Mouse (Mus musculus) fat pad, adult 2 months (tissue): ENCODE data around the gene Ltn1.

Source experiments
- DNase-seq: peaks from one replicate; pipeline ENCODE4 v3.0.0-alpha.2; 2011; ENCODE audit warnings: low read depth, low spot score; ENCODE audit errors: extremely low read depth

The Ltn1 gene

DNA sequence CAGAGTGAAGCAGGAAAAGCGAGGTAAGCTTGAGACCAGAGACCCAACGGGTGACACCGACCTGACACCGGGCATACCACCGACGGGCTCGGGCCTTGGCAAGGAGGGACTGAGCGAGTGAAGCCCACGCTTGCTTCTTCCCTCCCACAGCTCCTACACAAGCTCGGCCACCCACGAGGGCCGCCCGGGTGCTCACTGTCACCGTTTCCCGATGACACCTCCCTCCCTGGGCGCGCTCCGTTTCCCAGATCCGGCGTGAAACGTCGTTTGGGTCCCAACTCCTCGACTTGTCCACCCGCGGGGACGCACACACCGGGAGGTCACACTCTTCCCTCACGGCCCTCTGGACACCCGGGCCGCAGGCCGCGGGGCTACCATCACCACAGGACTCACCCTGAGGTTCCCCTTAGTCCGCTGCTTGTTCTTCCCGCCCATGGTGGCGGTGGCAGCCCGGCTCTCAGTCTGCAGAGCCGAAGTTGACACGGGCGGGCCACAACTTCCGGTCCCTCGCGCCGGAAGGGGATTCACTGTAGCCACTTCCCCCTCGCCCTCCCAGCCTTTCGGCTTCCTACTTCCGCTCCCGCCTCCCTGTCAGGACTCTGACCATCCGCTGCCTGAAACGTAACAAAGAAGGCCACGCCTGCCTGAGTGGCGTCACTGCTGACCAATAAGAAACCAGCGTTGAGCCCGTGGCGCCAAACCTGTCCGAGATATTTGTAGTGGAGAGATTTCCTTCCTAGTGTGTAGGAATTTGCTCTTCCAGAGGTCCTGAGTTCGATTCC is at the start of gene Ltn1:
Gene Ltn1, minus strand, starts transcription at position 580 of the 782 bp plus-strand sequence.
- DNase-seq: peak; percentile 83

DNA sequence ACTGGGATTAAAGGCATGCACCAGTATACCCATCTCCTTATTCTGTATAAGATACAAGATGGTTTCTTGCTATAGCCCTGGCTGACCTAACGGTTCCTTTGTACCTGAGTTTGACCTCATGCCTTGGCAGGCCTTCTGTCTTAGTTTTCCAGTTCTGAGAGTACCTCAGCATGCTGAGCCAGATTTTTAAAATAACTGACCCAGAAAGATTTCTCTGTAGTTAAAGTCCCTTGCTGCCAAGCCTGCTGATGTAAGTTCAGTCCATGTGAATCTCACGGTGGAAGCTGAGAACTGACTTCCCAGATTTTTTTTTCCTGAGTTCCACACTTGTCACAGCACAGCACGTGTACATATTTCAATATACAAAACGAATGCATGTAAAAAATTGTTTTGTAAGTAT is 38.2 kb upstream of the Ltn1 start:
- DNase-seq: no peak

DNA sequence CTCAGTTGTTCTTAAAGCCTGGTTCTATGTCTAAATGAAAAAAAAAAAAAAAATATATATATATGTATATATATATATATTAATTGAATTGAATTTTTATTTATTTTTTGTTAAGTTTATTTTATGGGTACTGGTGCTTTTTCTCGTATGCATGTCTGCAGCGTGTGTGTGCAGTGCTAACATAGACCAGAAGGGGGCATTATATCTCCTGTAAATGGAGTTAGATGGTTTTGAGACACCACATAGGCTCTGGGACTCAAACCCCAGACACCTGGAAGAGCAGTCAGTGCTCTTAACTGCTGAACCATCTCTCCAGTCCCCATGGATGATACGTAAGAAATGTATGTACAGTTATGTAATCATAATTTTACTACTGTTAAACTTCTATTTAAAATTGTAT is 26.3 kb upstream of the Ltn1 start:
- DNase-seq: no peak

DNA sequence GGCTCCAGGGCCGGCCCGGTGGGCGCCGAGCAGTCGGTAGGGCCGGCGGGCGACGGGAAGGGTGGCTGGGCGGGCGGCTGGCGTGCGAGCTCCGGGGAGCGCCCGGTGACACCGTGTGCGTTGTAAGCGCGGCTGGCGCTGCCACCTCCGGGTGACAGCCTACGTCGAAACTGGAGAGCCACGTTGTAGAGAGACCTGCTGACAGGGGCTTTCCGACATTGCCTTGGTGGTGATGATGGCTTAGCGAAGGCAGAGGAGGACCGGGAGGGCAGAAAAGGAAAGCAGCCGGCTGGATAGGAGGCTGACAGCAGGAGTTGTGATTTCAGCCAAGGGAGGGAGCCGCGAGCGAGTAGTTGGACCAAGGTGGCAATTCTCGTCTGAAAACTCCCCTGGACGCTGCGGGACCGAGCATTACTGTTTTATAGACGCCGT is 22.8 kb upstream of the Ltn1 start:
- no peak for DNase-seq

DNA sequence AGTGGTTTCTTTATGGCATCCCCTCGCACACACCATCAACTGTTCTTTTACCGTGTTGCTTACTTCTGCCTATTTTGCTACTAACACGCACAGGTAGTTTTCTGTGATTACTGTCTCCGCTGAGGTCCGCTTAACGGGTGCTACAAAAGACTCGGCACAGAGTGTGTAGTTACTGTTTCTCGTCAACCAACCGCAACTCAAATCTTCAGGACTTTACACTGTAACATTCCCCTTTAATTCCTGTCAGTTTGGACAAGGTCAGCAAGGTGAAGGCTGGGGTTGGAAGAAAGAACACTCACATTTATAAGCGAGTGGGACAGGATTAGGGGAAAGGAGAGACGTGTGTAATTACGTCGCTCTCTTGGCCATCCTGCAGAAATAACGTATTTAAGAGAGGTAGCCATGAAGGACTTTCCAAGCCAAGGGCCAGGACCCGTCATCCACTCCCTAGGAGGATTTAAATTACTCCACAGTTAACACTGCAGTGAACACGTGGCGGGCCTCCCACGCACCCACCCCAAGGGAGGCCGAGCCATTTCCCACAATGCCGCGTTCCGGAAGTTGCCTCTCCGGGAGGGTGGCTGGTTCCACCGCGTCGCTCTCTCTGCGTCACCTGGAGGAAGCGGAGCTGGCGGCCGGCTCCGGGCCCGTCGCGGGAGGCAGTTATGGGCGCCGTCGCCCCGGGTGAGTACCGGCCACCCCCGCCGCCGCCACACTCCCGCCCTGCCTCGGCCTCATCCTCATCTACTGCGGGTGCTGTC is 22.2 kb upstream of the Ltn1 start, which contains the start of gene Usp16:
Gene Usp16, plus strand, starts transcription at position 285 of the 761 bp plus-strand sequence.
- peak; percentile 40 for DNase-seq

DNA sequence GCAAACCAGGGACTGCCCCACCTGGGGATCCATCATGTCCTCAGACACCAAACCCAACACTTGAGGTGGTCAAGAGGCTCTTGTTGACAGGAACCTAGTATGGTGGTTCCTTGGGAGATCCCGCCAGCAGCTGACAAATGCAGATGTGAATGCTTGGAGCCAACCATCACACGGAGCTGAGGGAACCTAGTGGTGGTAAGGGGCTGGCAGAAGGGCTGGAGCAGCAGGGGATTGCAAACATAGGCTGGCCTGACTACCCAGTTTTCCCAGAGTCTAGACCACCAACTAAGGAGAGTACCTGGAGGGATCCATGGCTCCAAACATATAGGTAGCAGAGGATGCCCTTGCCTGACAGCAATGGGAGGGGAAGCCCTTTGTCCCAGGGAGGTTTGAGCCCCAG is 20.8 kb upstream of the Ltn1 start:
- DNase-seq: no peak

DNA sequence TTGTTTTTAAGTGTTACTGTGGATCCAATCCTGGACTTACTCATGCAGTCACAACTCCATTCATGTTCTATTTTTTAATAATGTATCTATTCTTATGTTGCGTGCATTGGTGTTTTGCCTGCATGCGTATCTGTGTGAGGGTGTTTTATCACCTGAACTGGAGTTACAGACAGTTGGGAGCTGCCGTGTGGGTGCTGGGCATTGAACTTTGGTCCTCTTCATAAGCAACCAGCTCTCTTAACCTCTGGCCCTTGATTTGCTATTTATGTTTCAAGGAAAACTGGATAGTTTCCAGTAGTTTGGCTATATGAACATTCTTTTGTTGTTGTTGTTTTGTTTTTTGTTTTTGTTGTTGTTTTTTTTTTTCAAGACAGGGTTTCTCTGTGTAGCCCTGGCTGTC is 13.1 kb upstream of the Ltn1 start:
- no peak for DNase-seq

DNA sequence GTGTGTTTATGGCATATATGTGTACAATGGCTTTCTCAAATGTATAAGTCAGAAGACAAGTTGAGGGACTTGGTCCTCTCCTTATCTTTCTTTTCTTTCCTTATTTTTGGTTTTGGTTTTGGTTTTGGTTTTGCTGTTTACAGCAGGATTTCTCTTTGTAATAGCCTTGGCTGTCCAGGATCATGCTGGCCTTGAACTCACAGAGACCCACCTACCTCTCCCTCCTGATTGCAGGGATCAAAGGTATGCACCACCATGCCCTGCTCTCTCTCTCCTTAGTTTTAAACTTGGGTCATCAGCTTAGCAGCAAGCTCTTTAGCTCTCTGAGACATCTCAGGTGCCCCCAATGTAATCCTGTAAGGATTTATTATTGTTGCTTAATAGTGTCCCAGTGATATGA is 12.7 kb upstream of the Ltn1 start:
- no peak for DNase-seq

DNA sequence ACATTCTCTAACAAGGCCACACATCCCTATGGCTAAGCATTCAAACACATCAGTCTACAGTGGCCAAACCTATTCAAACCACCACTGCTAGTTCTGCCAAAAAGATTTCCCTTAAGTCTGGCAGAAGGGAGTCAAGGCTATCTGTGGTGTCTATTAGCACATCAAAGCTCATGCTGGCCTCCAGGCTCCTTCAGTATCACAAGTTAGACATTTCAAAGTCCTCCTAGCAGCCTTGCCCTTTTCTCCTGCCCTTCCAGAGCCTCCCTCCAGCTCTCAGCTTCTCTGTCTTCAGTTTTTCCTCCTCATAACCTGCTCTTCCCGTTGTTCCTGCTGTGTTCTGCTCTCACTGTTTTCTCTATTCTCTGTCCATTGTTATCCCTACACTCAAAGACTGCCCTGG is 11.7 kb upstream of the Ltn1 start:
- DNase-seq: no peak

DNA sequence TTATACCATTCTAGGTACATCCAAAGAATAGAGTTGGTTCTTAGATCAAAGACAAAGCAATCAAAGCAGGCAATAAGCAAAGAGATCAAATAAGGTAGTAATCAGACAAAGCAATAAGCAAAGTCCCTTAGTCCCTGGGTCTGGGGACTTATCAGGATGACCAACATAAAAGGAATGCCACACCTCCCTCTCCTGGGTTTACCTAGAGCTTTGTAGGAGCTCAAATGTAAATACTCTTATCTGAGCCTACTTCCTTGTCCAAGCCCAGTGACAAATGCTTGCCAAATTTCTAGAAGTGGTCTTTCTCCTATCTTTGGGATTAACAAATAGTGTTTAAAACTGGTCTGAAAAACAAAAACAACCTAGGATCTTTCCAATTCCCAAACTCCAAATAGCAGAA is 10.8 kb upstream of the Ltn1 start:
- no peak for DNase-seq

DNA sequence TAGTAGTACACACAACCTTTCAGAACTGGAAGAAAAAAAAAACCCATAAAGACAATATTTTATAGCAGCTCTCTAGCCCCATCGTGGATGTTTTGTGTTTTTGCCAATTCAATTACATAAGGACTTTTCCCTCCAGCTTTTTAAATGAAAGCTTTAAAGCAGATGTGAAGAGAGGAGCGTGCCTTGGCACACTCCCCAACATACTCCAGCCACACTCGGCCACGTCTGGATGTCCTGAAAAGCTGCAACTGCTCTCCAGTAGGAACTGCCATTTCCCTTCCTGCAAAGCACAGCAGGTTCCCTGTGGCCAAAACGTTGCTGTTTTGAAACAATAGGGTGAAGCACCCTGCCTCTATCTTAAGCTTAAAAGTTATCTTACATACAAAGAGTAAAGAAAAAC is 9.9 kb upstream of the Ltn1 start:
- no peak for DNase-seq

DNA sequence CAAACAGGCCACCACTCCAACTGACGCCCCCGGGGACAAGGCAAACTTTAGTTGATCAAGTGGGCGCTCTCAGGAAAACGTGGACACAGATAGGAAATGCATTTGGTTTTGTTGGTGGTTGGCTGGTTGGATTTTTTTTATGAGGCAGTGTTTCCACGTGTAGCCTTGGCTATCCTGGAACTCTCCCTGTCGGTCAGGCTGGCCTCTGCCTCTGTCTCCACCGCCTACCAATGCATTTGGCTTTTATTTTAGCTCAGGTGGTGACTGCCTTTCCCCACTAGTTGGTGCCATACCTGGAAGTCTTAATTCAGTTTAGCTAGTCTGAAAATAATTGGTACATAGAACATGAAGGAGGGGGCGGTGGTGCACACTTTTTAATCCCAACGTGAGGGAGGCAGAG is 8.7 kb upstream of the Ltn1 start:
- peak; percentile 10 for DNase-seq

DNA sequence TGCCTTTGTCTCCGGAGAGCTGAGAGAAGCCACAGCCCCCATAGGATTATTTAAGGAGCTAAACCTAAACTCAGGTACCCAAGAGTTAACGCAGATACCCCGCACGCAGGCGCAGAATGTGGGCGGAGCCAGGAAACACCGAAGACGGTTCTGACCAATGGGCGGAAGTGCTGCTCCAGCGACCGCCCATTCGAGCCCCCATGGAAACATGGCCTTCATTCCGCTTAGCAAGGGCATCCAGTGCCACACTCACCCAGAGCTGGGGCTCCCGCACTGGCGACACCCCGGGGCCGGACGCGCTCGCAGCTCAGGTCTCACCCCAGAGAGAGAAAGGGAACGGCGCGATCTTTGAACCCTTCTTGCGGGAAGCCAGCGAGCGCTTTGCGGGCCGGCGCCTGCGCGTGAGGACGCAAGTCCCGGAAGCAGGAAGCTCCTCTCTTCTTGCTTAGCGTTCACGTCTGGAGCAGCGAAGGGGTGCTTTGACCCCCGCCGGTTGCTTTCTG is 7.8 kb upstream of the Ltn1 start, which contains the start of gene Rwdd2b:
Gene Rwdd2b, minus strand, starts transcription at position 390 of the 503 bp plus-strand sequence.
- DNase-seq: peak; percentile 50

DNA sequence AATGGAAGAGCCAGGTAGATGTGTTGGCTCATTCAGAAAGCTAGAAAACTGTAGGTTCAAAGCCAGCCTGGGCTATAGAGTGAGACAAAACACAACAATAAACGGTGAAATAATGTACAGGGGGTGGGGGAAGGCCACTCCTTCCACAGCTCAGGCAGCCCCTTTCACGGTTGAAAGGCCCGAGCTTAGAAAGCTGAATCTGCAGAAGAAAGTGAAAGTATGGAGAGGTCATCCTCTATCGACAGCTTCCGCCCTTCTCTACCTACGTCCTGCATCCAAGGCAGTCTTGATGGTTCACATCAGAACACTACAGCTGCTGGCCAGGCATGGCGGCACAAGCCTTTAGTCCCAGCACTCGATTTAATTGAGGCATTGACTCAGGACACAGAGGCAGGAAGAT is 6.3 kb upstream of the Ltn1 start:
- DNase-seq: no peak

DNA sequence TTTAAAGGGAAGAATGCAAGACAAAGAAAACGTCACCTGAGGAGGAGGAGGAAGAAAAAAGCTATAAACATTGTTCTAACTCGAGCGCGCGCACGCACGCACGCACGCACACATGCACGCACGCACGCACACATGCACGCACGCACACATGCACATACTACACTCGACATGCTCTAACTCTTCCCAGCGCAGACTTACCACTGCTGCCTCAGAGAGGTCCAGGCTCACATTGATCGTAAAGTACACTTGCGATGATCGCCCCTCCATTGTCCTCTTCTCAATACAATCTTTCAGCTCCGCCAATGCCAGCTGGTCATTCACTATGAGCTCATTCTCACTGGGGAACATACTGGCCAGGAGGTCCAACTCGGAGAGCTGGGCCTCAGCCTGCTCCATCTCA is 4.7 kb upstream of the Ltn1 start:
- no peak for DNase-seq

DNA sequence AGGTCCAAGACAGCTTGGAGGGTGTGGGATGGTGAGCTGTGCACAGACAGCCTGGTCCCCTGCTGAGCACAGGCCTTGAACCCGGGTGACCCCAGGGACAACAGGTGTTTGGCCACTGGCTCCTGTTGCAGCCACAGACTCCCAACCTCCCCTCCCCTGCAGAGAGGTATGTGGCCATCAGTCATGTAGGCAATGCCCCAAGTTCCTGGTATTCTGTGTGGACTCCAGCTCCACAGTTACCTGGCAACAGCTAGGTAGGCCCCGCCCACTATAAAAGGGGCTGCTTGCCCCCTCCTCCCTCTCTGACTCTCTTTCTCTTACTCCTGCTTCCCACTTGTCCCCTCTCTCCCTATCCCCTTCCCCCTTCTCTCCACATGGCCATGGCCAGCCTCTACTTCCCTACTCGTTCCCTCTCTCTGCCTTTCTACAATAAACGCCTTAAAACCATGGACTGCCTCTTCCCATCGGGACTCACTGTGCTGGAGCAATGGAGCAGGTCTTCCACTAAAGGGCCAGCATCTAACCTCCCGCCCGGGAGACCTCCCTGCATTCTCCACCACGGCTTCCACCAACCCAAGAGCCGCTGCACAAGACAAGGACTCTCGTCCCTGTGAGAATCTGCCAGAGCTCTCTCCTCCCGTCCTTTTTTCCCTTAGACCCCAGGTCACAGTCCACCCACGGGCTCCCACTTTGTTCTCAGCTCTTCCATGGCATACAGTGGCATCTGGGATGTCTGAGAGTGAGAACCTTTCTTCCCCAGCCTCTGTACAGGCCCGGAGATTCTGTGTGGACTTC is 3.2 kb upstream of the Ltn1 start:
- no peak for DNase-seq

DNA sequence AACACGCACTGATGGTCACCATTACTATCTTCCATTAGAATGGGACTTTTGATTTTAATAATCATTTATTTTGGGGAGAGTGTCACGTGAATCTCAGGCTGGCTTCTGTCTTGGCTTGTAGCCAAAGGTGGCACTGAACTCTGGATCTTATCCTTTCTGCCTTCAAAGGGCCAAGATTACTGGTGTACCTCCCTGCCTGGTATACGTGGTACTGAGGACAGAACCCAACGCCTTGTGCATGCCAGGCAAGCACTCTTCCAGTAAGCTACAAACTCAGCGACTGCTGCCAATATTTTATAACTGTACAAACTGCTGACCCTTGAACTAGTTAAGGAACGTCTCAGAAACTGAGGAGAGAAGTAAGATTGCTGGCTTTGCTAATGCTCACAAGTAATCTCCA is 2.5 kb upstream of the Ltn1 start:
- DNase-seq: no peak

DNA sequence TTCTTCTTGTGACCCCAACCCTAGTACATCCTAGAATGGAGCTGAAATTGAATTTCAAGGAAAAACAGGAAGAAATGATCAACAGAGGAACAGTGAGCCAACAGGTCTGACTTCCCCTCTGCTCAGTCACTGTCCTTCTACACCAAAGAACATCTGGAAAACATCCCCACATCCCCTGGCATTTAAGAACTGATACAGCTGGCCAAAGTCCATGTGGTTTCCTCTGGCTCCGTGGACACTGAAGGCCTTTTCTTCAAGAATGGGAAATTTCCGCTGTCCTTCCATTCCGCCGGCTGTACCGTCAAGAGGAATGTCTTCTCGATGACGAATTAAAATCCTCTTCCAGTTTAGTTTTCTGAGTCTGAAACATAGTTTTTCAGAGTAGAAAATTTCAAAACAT is 1.9 kb upstream of the Ltn1 start:
- no peak for DNase-seq

DNA sequence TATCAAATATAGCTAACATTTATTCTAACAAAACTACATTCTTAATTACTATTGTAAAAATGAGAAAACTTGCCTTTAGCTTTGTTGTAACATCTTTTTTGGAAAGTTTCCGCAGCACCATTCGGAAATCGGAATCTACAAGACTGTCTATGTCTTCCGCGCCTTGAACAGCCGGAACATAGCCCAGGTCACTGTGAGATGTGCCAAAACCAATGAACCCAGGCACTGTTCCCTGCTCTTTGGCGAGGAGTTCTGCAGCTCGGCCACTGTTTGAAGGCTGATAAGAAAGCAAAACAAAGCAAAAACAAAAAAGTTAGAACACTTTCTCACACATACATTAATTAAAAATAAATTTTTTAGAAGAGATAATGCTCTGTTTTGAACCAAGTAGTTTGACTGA is 4.9 kb downstream of the Ltn1 start:
- DNase-seq: no peak

DNA sequence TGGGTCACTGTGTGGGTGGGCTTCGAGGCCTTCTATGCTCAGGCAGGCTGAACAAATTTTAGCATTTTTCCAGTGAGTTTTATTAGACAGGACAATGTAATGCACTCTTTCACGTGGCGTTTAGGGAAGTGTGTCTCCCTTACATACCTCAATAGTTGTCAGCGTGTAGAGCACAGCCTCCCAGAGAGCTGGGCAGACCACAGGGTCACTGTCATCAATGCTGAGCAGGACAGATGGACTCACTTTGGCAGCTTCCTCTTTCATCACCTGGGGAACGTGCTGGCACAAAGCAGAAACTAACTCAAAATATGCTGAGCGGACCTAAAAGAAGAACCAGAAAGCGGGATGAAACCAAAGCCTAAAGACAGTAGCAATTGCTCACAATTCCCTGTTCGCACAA is 11.8 kb downstream of the Ltn1 start:
- DNase-seq: no peak

DNA sequence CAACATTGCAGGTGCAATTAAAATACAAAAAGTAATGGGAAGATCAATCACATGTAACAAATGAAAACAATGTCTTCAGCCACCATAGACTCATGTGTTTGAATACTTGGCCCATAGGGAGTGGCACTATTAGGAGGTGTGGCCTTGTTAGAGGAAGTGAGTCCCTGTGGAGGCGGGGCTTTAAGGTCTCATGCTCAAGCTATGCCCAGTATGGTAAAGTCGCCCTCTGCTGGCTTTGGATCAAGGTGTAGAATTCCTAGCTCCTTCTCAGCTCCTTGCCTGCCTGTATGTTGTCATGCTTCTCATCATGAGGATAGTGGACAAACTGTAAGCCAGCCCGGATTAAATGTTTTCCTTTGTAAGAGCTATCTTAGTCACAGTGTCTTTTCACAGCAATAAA is 27.4 kb downstream of the Ltn1 start:
- DNase-seq: no peak
